Mouse (Mus musculus) heart, postnatal 0 days (tissue): Measurements from ENCODE around the gene 4933415A04Rik.

Experiments used
- CTCF ChIP-seq: IDR thresholded peaks from 2 replicates; pipeline ENCODE4 v1.5.1; 2016; ENCODE audit warnings: antibody characterized with exemption, control low read depth, low read depth
- EP300 ChIP-seq: IDR thresholded peaks from 2 replicates; pipeline ENCODE4 v1.6.1; 2016; ENCODE audit warnings: antibody characterized with exemption, low read depth

DNA sequence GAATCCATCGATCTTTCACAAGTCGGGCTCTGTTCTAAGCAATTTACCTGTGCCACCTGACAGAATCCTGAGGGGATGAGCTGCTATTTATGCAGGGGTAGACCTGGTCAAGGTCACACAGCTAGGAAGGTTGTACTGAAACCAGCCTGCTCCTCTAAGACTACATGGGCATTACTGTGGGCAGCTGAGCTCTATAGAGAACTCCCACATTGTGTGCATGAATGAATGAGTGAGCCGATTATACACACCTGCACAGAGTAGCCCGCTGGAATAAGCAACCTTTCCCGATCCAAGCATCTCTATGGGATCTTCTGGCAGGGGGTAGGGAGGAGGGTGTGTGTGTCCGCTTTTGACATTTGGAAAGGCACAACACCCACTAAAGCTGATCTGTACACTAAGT lies 46.3 kb downstream of the 4933415A04Rik start:
- TF ChIP-seq EP300: no peak
- no peak for TF ChIP-seq CTCF
